Mouse (Mus musculus) limb, embryonic 12.5 days (tissue): ENCODE data around the gene Fam114a1. TPM values are rescaled to one million over a fixed set of nuclear protein-coding genes. Genes with fewer than 3 reads are reported as not detected.

ENCODE experiments used
- ATAC-seq: fragments of 200-750 bp; cut with Nextera tagmentation; 2 replicates; pipeline ENCODE4 v1.8.0; 2017; ENCODE audit warnings: low read depth, moderate TSS enrichment; ENCODE audit not compliant: insufficient number of reproducible peaks, insufficient read depth, low FRiP score, low TSS enrichment
- H3K27ac ChIP-seq: fragments of 300-500 bp; sonication (generic); 2 replicates; pipeline ENCODE4 v1.5.1; 2016; ENCODE audit warnings: mild to moderate bottlenecking, moderate library complexity
- H3K27me3 ChIP-seq: fragments of 300-500 bp; sonication (generic); 2 replicates; pipeline ENCODE4 v1.6.1; 2016; ENCODE audit warnings: mild to moderate bottlenecking, moderate library complexity
- H3K36me3 ChIP-seq: fragments of 300-500 bp; sonication (generic); 2 replicates; pipeline ENCODE4 v1.6.1; 2016; ENCODE audit warnings: mild to moderate bottlenecking, moderate library complexity
- H3K4me1 ChIP-seq: fragments of 300-500 bp; sonication (generic); replicated peaks from 2 replicates; pipeline ENCODE4 v1.6.1; 2016
- H3K4me2 ChIP-seq: fragments of 300-500 bp; sonication (generic); 2 replicates; pipeline ENCODE4 v1.6.1; 2016; ENCODE audit warnings: mild to moderate bottlenecking, moderate library complexity
- H3K4me3 ChIP-seq: fragments of 300-500 bp; sonication (generic); replicated peaks from 2 replicates; pipeline ENCODE4 v1.5.1; 2016; ENCODE audit warnings: mild to moderate bottlenecking
- H3K9ac ChIP-seq: fragments of 300-500 bp; sonication (generic); replicated peaks from 2 replicates; pipeline ENCODE4 v1.6.1; 2016; ENCODE audit warnings: mild to moderate bottlenecking, moderate library complexity
- H3K9me3 ChIP-seq: fragments of 300-500 bp; sonication (generic); 2 replicates; pipeline ENCODE4 v1.6.1; 2016; ENCODE audit warnings: mild to moderate bottlenecking, moderate library complexity
- WGBS: fragments of 180-500 bp; shearing (Covaris S2); methylation state at CpG from one replicate; pipeline ENCODE4 v1.1.7; 2016; 5-methylcytosine and 5-hydroxymethylcytosine counted together
- polyA plus RNA-seq: library from polyadenylated mRNA; unstranded; fragments of >200 nt; fragmentation: Nextera tagmentation; extraction: Ambion mirVana; gene quantifications from 2 replicates; pipeline ENCODE4 v1.2.1, GENCODE M21; 2016

Gene Fam114a1
- polyA plus RNA-seq, 1 experiment from 2014 or later = 32.2 TPM

DNA sequence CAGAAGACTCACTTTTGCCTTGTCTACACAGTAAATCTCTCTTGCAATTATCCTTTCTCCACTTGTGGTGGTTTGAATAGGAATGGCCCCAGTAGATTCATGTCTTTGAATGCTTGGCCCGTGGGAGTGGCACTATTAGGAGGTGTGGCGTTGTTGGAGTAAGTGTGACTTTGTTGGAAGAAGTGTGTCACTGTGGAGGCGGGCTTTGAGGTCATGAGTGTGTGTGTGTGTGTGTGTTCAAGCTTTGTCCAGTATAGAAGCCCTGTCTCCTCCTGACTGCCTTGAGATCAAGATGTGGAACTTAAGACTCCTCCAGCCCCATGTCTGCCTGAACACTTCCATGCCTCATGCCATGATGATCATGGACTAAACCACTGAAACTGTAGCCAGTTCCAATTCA, 6.1 kb upstream of the Fam114a1 start:
- Histone ChIP-seq H3K27ac (no peak overlapping the region), H3K4me1 (0 out of 2 replicates have a peak, but pooled peaks cover 5% of the 10 kb centered on the region), H3K9ac (no peak overlapping the region), H3K36me3 (no peaks in the 10 kb centered on the region), H3K27me3 (no peaks in the 10 kb centered on the region), H3K4me2 (no peak overlapping the region), H3K9me3 (no peaks in the 10 kb centered on the region), H3K4me3 (no peak overlapping the region)
- WGBS = 86% methylated on average over 3 of the region's 3 CpGs
- no peak for ATAC-seq

DNA sequence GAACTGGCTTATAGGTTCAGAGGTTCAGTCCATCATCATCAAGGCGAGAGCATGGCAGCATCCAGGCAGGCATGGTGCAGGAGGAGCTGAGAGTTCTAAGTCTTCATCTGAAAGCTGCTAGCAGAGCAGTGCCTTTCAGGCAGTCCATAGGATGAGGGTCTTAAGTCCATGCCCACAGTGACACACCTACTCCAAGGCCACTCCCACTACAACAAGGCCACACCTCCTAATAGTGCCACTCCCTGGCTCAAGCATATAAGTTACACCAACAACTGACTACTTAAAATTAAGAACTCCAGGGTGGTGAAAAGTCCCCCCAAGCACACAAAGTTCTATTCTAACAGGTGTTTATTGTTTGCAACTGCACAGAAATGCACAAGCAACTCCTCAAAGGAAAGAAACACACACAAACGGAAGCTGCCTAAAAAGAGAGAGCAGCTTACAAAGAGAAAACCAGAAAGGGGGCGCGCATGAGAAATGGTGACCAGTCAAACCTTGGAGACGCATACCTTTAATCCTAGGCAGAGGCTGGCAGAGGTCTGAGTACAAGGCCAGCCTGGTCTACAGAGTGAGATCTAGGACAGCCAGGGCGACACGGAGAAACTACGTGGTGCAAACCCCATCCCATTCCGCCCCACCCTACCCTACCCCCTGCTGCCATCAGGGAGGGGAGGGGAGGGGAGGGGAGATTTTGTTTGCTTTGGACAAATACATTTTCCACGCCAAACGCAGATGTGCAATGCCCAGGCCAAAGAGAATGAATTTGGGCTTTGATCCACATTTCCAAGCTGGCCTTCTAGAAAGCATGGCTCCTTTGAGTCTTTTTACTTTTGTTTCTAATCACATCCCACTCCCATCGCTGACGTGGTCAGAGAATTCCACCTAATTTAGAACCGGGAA, 660 bp upstream of the Fam114a1 start:
- Histone ChIP-seq H3K9ac (peak overlapping the region; percentile 83), H3K4me1 (peaks cover 17% of the 10 kb centered on the region), H3K36me3 (no peaks in the 10 kb centered on the region), H3K4me3 (peak overlapping the region; percentile 74), H3K4me2 (peak overlapping the region; percentile 79), H3K9me3 (no peaks in the 10 kb centered on the region), H3K27me3 (0 out of 2 replicates have a peak, but pooled peaks cover 2% of the 10 kb centered on the region), H3K27ac (peak overlapping the region; percentile 69)
- ATAC-seq = peak; percentile 72
- 5% methylated on average over 14 of the region's 14 CpGs for WGBS

DNA sequence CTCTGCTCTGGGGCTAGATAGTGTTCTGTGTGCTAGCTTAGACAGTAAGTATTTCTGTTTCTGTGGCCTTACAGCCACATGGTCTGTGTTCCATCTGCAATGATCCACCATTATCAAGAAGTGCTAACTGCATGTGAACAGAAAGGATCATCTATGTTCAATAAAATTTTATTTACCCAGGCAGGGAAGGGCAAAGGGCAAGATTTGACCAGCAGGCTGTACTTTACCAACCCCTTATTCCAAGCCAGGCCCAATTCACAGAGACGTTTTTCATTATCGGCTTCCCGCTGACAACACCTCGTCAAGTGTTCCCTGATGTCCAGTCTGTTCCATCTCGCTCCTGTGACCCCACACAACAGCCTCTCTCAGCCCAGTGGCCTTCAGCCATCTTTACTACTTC, 5.2 kb downstream of the Fam114a1 start:
- H3K9me3 ChIP-seq = no peaks in the 10 kb centered on the region
- WGBS = 47% methylated on average over 5 of the region's 5 CpGs
- H3K36me3 ChIP-seq = peaks cover 7% of the 10 kb centered on the region
- H3K9ac ChIP-seq = no peak overlapping the region
- ATAC-seq = no peak
- H3K27ac ChIP-seq = no peak overlapping the region
- peaks cover 10% of the 10 kb centered on the region; the same call in 1 of the 2 replicates for H3K4me1 ChIP-seq
- H3K4me2 ChIP-seq = no peak overlapping the region
- H3K4me3 ChIP-seq = no peak overlapping the region
- H3K27me3 ChIP-seq = 0 out of 2 replicates have a peak, but pooled peaks cover 2% of the 10 kb centered on the region

DNA sequence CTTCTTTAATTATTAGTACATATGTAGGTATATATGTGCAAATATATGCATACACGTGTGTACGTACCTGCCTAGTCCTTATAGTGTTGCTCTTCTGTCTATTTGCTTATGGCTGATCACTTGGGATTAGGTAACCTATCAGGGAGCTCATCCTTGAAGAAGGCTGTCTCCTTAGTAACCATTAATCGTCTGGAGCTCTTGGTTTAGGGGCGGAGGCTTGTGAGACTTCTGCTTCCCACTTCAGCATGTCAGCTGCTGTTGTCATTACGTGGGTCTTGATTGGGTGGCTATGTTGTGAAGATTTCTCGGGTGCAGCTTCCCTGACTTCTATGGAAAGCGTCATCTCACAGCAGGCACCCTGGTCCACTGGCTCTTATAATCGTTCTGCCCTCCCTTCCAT, 7.3 kb downstream of the Fam114a1 start:
- H3K27me3 ChIP-seq = 0 out of 2 replicates have a peak, but pooled peaks cover 2% of the 10 kb centered on the region
- 77% methylated on average over 8 of the region's 8 CpGs for WGBS
- no peaks in the 10 kb centered on the region for H3K9me3 ChIP-seq

DNA sequence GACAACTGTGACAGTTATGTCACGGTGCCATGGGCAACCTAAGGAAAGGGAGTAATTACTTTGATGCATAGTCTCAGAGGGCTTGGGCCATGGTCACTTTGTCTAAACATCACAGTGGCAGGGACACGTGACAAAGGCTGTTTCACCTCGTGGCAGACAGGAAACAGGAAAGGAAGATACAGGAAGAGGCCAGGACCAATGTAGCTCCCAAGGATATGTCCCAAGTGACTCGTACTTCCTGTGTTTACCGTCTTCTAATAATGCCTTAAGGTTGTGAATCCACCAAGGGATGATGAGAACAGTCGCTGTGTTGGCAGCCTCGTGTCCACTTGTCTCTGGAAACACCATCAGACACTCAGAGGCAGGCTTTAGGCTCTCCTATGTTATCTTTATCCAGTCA, 16.1 kb downstream of the Fam114a1 start:
- H3K4me3 ChIP-seq = no peak overlapping the region
- peaks cover 62% of the 10 kb centered on the region for H3K36me3 ChIP-seq
- H3K4me2 ChIP-seq = no peak overlapping the region
- no peaks in the 10 kb centered on the region for H3K4me1 ChIP-seq
- 76% methylated on average over 7 of the region's 7 CpGs for WGBS
- no peak for ATAC-seq
- no peaks in the 10 kb centered on the region for H3K9me3 ChIP-seq
- H3K9ac ChIP-seq = no peak overlapping the region
- no peak overlapping the region for H3K27ac ChIP-seq
- H3K27me3 ChIP-seq = no peaks in the 10 kb centered on the region

More for the DNA sequence above, 7.3 kb downstream of the Fam114a1 start:
- Histone ChIP-seq H3K4me2 (no peak overlapping the region), H3K9ac (no peak overlapping the region), H3K36me3 (peaks cover 27% of the 10 kb centered on the region), H3K4me1 (no peaks in the 10 kb centered on the region), H3K27ac (no peak overlapping the region), H3K4me3 (no peak overlapping the region)
- no peak for ATAC-seq

DNA sequence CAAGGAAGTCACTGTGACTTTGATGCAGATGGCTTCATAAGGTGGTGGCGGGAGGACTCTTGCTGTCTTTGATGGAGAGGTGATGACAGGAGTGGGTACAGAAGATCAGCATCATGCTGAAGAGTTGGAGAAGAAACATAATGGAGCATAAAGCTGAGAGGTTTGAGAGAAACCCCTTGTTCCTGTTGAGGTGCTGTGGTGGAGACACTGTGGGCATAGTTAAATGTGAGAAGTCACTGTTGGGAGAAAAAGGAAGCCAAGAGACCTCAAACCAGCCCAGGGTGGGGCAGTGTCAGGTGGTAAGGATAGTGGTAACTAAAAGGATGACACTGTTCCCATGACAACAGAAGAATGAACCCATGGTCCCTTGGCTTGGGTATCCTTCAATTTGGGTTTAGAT, 20.1 kb downstream of the Fam114a1 start:
- Histone ChIP-seq H3K9me3 (no peaks in the 10 kb centered on the region), H3K4me3 (no peak overlapping the region), H3K36me3 (peaks cover 28% of the 10 kb centered on the region), H3K4me1 (no peaks in the 10 kb centered on the region), H3K27me3 (no peaks in the 10 kb centered on the region), H3K4me2 (no peak overlapping the region), H3K27ac (no peak overlapping the region), H3K9ac (no peak overlapping the region)
- ATAC-seq = no peak
- WGBS = 90% methylated on average over 1 of the region's 1 CpGs

DNA sequence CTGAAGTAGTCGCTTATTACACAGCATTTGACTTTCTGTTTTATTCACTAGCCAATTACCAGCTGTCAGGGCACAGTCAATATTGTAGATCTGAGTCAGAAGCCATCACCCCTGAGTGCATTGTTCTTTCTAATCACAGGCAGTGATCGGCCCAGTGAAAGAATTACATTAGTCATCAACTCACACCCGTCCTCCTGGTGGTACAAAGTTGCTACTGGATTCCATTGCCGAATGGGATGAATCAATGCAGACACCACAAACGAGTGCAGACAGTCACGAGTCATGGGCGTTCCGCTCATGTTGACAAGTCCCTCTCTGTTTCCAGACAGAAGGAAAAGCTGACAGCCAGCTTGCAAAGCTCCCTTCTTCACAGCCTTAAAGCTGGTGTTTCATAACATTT, 22.7 kb downstream of the Fam114a1 start:
- no peak overlapping the region for H3K27ac ChIP-seq
- no peak for ATAC-seq
- peaks cover 35% of the 10 kb centered on the region for H3K36me3 ChIP-seq
- no peaks in the 10 kb centered on the region for H3K9me3 ChIP-seq
- no peaks in the 10 kb centered on the region for H3K4me1 ChIP-seq
- 67% methylated on average over 8 of the region's 8 CpGs for WGBS
- H3K4me2 ChIP-seq = no peak overlapping the region
- H3K27me3 ChIP-seq = no peaks in the 10 kb centered on the region
- H3K9ac ChIP-seq = no peak overlapping the region
- H3K4me3 ChIP-seq = no peak overlapping the region

DNA sequence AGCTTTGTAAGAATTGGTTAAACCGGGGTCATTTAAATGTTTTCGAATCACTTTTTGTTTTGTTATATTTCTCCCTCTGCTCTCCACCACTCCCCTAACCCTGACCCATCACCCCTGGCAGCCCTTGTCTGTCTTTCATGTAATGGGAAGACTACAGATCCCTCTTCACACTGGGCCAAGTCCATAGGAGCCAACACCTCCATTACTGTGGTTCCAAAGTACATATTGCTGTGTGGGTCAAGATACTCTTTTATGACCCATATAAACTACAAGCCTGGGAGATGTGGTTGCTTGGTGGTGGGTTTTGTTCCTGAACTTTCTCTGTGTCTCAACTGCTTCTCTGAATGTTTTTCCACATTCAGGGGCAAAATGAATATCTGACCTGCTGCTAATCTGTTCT, 25.5 kb downstream of the Fam114a1 start:
- H3K9ac ChIP-seq = no peak overlapping the region
- H3K4me3 ChIP-seq = no peak overlapping the region
- no peak for ATAC-seq
- no peak overlapping the region for H3K4me2 ChIP-seq
- H3K9me3 ChIP-seq = no peaks in the 10 kb centered on the region
- H3K27ac ChIP-seq = no peak overlapping the region
- H3K27me3 ChIP-seq = no peaks in the 10 kb centered on the region
- H3K4me1 ChIP-seq = no peaks in the 10 kb centered on the region
- 94% methylated on average over 2 of the region's 2 CpGs for WGBS
- peaks cover 36% of the 10 kb centered on the region for H3K36me3 ChIP-seq

DNA sequence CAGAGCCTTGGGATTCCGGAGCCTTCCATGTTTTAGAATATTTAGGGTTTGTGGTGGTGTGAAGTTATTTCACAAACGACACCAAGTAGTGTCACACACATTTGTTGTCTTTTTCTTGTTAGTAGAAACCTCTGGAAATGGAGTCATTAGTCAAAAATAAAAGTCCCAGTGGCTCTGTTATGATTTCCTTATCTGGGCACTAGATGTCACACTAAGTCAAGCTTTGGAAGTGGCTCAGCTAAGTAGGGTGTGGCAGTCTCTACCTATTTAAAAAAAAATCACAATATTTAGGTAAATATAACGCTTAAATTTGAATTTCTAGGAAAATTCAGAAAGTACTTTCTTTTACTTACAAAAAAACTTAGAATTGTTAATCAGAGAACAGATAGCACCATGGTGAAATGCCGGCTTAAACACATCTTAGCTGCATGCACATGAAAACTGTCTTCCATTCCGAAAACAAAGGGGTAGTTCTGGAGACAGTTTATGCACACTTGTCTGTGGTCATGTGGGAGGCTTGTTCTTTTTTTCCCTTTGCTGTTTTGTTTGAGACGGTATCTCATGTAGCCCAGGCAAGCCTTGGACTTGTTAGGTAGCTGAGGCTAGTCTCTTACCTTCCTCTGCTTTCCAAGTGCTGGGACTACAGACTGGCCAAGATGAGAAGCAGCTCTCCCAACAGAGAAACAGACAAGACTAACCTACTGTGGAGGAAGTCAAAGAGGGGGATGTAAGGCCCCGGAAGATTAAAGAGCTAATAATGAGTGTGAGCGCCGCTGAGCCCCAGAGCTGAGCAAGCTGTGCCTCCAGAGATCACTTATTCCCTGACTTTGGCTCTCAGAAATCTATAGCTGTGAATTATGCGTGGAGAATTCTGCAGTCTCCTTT, 33.3 kb downstream of the Fam114a1 start:
- no peaks in the 10 kb centered on the region for H3K9me3 ChIP-seq
- ATAC-seq = no peak; the same call in 1 of the 2 replicates
- no peaks in the 10 kb centered on the region for H3K27me3 ChIP-seq
- no peak overlapping the region for H3K9ac ChIP-seq
- H3K36me3 ChIP-seq = peaks cover 4% of the 10 kb centered on the region; the same call in 1 of the 2 replicates
- H3K27ac ChIP-seq = peak overlapping the region; percentile 37; the same call in 1 of the 2 replicates
- H3K4me1 ChIP-seq = peaks cover 12% of the 10 kb centered on the region
- H3K4me3 ChIP-seq = no peak overlapping the region
- WGBS = 34% methylated on average over 10 of the region's 10 CpGs
- no peak overlapping the region for H3K4me2 ChIP-seq

DNA sequence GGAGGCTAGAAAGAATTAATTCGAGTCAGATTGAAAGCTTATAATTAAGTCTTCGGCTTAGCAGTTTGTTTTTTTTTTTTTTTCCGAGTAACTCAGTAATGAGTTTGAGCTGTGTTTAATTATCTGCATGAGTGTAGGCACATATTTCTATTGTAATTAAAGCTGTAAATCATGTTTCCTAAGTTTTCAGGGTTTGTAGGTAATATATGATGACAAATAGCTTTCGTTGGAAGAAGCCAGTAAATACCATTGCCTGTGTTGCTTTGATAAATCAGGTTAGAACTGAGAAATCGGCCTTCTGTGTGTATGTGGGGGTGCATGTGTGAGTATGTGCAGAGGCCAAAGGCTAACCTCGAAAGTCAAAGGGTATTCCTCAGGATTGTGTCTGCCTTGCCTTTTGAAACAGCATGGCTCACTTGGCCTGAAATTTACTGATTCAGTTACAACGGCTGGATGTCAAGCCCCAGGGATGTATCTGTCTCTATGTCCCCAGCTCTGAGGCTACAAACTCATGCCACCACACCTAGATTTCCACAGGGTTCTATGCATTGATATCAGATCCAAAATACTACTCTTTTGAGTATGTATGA, 34.2 kb downstream of the Fam114a1 start:
- Histone ChIP-seq H3K27ac (no peak overlapping the region), H3K4me2 (no peak overlapping the region)

DNA sequence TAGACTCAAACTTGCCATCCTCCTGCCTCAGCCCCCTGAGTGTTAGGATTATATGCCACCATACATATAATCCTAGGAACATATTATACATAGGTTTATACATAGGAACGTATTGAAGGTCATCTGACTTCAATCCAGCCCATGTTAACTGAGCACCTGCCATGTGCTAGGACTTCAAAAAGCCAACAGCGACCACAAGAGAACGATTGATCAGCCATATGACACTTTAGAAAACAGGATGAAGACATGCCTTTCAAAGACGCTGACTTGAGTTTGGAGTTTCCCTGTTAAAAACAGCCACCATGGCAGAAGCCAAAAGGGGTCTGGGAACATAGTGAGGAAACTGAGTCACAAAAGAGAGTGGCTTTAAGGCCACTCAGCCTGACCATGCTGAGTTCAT, 35.4 kb downstream of the Fam114a1 start:
- no peaks in the 10 kb centered on the region for H3K27me3 ChIP-seq

More for the DNA sequence above, 34.2 kb downstream of the Fam114a1 start:
- H3K4me3 ChIP-seq = no peak overlapping the region
- H3K9ac ChIP-seq = no peak overlapping the region
- peaks cover 12% of the 10 kb centered on the region for H3K4me1 ChIP-seq
- no peaks in the 10 kb centered on the region for H3K27me3 ChIP-seq
- peaks cover 6% of the 10 kb centered on the region for H3K36me3 ChIP-seq
- 9% methylated on average over 7 of the region's 7 CpGs for WGBS
- no peak for ATAC-seq
- no peaks in the 10 kb centered on the region for H3K9me3 ChIP-seq

More for the DNA sequence above, 35.4 kb downstream of the Fam114a1 start:
- Histone ChIP-seq H3K27ac (no peak overlapping the region), H3K4me3 (no peak overlapping the region), H3K4me1 (peaks cover 12% of the 10 kb centered on the region), H3K36me3 (peaks cover 18% of the 10 kb centered on the region), H3K9me3 (peaks cover 6% of the 10 kb centered on the region), H3K4me2 (no peak overlapping the region), H3K9ac (no peak overlapping the region)
- 90% methylated on average over 4 of the region's 4 CpGs for WGBS
- ATAC-seq = no peak
